Mouse (Mus musculus) retina, adult 2 months (tissue): ENCODE measurements around the gene Snf8.

Source experiments
- DNase-seq: peaks from one replicate; pipeline ENCODE4 v3.0.0-alpha.2; 2012; ENCODE audit warnings: low read depth, low spot score

The Snf8 gene

DNA sequence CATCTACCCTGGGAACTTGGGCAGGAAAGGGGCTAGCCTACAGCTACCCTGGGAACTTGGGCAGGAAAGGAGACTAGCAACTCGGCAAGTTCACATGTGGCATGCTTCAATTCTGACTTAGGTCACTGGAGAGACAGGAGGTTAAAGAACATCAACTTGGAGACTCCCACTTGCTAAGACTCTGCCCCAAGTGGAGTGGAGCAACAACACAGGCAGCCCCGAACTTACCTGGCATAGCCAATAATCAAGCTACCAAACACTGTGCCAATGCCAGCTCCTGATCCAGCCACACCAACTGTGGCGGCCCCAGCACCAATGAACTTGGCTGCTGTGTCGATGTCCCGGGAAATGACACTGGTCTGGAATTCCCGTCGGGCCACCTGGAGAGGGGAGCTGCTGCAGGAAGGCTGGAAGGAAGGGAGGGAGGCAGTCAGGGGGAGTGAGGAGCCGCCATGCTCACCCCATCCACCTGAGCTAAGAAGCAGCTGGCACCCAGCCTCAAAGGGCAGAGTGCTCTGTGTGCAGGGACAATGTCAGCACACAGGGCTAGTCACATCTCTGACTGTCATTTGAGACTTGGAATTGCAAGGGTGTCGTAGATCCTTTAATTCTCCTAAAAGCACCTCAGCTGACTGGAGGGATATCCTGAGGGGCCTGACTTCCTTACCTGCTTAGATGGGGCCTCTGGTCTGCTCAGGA is 38.8 kb downstream of the Snf8 start:
- DNase-seq: no peak

DNA sequence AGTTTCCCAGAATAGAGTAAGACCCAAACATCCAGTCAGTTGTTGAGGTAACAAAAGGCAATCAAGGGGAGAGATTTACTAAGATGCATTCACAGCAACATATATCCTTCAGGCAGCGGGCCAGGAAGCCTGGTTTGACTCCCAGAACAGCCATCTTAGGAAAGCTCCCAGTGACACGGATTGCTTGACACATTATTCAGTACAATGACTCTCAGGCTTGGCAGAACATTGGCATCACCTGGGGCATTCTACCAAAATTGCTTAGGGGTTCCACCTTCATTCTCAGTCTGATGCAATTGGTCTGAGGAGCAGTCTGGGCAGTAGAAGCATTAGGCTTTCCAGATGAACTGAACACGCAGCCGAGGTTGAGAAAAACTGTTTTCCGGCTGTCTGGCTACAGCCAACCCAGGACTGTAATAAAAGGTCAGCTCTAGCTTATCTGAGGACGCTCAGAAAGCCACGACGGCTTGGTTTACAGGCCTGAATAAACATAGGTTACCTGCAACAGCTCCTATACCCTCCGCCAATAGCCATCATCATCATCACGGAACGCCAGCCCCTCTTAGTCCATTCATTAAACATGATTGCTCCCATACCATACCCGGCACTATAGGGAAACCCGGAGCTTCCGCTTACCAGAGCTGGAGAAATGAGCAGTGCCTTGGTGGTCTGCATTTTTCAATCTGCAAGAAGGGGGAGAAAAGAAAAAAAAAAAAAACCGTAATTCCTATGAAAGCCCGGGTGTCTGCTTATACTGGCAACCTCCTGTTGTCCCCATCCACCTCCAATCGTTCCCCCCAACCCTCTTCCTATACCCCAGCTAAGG is 39.9 kb downstream of the Snf8 start:
- DNase-seq: no peak

DNA sequence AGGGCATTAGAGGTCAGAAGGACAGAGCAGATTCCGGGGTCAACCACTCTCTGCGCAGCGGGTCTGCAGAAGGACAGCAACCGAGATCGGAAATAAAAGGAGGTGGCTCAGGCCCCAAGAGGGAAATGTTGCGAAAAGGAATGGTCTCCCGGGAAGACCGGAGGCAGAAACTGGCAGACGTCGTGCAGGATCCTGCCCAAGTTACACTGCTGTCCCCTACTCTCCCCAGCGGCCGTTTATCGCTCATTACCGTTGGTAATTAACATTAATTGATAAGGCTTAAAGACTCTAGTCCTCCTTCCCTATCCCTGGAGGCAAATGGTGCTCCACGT is 40.5 kb downstream of the Snf8 start:
- DNase-seq: no peak

DNA sequence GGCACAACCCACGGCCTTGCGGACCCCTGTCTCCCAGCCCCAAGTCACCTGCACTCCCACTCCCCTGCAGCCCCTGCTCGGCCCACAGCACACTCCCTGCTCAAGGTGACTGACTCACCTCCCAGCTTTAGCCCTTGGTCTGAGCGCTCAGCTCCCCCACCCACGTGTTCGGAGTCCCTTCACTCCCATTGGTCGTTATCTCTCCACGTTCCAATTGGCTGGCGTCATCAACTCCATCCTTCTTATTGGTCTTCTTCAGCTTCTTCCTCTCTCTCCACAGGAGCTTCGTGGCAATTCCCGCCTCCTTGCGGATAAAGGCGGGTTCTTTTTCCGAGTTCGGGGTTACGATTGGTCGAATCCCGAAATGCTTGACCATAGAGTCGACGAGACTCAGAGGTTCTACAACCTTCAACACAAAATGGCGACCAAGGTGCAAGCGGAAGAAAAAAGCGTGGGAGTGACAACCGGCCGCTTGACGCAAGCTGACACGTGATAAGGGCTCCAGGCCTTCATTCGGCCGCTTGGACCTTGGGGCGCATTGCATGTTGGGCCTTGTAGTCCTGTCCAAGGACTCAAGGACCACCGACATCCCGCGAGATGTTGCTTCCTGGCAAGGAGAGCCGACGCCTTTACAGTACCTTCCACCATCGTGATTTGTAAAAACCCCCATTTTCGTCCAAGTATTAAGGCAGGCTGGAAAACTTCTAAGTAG is 41.0 kb downstream of the Snf8 start, which contains the start of gene Atp5g1:
Atp5g1 (minus strand) TSS at position 162 of the 712 bp plus-strand sequence.
- peak; percentile 100 for DNase-seq

DNA sequence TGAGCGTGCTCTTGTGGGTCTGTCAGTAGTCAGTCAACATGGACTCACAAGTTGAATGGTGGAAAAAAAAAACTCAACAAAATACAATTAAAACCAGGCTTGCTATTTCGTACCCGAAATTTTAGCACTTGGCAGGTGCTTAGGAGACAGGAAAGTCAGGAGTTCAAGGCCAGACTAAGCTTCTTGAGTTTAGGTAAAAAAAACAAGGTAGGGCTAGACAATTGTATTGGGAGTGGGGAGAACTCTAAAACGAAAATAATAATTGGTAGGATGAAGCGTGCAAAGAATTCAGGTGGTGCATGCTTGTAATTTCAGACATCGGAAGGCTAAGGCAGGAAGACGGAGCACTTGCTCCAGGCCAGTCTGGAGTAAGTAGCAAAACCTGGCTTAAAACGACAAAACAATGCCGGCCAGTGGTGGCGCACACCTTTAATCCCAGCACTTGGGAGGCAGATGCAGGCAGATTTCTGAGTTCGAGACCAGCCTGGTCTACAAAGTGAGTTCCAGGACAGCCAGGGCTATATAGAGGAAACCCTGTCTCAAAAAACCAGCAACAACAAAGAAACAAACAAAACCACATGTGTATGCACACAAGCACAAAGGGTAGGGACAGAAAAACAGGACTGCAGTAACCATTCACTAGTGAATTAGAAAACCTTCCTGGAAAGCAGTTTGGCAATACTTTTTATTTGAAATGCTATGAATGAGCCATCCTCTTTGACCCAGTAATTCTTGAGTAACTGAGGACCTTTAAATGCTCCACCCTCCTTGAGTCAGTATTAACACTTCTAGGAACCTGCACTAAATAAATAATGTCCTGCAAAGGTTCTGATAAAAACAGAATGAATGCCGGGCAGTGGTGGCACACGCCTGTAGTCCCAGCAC is 41.8 kb downstream of the Snf8 start:
- DNase-seq: no peak

DNA sequence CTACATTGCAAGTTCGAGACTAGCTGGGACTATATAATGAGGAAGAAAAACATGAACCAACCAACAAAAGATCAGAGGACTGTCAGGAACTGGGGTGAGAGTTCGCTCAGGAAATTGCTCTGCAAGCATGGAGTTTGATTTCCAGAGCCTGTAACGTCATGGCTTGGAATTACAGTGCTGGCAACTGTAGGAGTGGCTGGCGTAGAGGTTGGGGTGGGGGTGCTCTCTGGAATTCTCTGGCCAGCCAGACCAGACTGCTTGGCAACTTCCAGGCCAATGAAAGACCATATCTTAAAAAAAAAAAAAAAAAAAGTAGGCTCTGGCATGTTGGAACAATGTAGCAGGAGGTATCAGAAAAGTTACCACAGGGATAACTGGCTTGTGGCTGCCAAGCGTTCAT is 46.1 kb downstream of the Snf8 start:
- DNase-seq: no peak

DNA sequence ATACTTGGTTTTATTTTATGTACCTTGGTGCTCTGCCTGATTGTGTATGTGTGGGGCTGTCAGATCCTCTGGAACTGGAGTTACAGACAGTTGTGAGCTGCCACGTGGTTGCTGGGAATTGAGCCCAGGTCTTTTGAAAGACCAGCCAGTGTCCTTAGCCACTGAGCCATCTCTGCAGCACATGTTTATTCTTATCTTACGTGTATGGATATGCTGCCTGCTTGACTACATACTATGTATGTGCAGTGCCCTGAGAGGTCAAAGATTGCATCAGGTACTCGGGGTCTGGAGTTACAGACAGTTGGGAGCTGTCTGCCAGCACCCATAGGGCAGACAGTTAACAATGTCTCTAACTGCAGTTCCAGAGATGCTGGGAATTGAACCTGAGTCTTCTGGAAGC is 48.0 kb downstream of the Snf8 start:
- DNase-seq: no peak

DNA sequence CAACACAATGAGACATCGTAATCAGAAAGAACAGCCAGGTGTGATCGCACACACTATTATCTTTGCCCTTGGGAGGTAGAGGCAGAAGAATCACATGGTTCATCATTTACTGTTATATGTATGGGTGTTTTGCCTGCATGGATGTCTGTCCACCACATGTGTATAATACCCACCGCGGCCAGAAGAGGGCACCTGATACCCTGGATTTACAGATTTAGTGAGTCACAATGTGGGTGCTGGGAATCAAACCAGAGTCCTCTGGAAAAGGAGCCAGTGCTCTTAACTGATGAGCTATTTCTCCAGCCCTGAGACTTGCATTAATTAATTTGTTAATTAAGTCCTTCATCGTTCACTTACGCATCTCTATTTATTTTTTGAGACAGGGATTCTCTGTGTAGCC is 53.3 kb downstream of the Snf8 start:
- DNase-seq: no peak

DNA sequence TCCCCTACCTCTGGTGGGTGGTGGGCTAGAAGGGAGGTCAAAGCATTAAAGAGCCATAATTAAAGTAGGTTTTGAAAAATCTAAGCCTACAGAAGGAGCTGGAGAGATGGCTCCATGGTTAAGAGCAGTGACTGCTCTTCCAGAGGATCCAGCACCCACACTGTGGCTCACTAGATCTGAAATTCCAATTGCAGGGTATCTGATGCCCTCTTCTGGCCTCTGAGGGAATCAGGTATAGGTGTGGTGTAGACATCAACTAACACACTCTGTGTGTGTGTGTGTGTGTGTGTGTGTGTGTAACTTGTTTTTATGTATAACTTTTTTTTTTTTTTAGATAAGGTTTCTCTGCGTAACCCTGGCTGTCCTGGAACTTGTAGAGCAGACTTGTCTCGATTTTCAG is 56.4 kb downstream of the Snf8 start:
- DNase-seq: no peak

DNA sequence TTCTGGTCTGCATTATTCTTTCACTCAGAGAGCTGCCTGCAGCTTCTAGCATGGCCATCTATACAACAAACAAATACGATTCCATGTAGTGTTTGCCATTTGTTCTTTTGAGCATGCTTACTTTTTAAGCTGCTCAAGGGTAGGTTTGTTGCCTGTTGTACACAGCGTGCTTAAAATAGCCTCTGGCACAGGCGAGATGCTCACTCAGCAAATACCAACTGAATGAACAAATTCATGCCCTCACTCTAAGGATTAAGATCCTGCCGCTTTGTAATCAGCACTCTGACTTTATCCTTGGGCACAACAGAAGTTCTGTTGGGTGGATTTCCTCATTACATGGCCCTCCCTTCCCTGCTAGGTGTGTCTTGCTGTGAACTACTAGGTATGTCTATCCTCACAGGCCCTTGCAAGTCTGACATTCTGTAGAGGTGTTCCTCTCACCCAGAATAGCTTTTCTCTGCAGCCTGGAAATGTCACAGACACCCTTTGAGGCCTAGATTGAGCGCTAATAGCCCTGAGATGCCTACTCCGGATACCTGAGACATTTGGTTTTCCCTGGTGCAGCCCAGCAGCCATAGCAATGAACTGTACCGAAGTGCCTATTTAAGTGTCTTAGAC is 58.1 kb downstream of the Snf8 start:
- DNase-seq: no peak

DNA sequence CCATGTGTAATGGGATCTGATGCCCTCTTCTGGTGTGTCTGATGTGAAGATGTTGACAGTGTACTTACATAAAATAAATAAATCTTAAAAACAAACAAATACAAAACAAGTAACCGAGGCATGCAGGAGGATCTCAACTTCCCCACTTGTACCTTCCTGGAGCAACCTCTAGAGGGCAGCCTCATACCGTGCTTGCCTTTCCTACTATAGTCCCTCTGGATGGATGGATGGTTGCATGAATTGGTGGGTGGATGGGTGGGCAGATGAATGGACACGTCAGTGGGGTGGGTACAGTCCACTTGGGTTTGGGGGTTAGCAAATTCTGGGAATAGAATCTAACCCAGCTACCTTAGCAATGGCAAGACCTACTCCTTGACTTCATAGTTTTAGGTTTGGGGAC is 58.7 kb downstream of the Snf8 start:
- DNase-seq: no peak
